Mouse (Mus musculus) thymus, postnatal 25 days (tissue): ENCODE data around the gene Mob1a.
A peak's percentile ranks its signal among the peaks of the same experiment; 100 is the strongest.
"Not testable (repeated sequence)": the region's sequence is repeated elsewhere in the genome, so short reads cannot be mapped to it uniquely, and the experiment has no call there.

Experiments used
- DNase-seq: peaks from one replicate; pipeline ENCODE4 v3.0.0; 2022

Mob1a gene

DNA sequence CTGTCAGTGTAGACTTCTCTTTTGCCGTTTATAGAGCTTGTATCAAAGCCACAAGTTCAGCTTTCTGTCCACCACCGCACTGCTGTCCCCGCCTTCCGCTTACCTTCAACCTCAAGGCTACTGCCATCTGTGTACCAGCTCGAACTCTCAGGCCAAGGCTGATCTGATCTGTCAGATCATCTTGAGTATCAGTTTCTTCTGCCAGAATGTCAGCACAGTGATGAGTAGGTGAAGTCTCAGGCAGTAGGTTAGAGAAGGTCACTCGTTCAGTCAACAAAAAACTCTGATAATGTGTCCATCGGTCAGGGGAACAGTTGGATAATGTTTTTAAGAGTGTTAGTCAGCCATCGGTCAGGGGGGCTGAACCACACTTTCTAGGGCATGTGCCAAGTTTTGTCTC lies 19.5 kb downstream of the Mob1a start:
- DNase-seq: not testable (repeated sequence)

DNA sequence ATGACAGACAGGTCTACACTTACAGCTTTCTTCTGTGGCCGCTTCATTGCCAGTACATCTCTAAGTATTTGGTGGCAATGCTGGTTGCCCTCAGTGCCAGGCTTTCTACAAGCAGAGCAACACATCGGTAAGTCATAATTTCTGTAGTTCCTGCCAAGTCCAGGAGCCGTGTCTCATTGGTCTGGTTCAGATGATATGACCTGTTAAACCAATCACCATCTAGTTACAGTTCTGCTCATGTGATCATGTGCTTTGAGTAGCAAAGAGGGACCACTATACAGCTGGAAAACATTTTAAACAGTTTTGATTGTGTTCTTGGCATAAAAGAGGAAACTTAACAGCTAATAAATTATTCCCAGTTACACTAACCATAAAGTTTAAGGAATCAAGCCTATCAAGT lies 22.1 kb downstream of the Mob1a start:
- no peak for DNase-seq

DNA sequence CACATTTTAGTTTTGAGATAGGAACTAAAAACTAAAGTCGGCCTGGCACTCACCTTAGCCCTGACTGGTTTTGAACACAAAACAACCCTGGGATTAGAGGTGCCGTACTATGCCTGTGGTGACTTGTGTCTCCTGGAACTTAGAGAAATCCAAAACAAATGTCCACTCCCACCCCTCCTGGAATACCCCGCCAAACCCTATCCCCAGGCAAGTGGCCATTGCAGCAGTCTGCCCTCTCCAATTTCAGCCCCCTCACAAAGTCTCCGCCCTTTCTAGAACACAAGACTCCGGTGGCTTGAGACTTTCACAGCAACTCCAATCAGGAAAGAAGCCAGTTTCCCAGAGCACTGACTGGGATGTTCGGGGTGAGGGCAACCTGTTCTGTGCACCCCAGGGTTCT lies 23.1 kb downstream of the Mob1a start, which contains the start of gene Bola3:
Gene Bola3 (plus strand): TSS at position 275 of the 400 bp plus-strand sequence.
- DNase-seq: no peak

DNA sequence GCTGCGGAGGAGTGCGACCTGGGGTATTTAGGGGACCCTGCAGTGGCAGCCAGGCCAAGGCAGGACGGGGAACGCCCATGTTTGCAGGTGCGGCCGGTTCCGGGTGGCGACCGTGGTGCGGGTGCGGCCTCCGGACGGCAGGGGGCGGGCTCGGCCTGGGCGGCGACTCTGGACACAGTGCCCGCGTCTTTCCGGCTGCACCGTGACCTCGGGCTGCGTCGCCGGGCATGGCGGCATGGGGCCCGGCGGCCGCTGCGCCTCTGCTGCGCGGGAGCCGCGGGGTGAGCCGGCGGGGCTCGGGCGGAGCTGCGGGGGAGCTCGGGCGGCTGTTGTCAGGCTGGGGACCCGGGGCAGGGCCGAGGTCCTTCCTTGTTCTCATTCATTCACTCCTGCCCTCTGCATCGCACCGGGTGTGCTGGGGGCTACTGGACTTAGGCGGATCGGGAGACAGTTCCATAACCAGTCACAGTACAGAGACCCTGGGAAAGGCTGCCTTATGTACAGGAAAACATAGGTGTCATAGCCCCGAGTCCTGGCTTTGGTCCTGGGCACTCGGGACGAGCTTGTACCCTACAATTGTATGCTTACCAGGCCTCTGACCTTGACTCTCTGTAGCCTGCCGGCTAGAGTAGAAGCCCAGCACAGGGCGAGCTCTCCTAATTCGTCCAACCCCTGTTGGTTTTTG lies 23.6 kb downstream of the Mob1a start:
- peak; percentile 96 for DNase-seq

GRCm38 (mm10) chr6:83350172-83350571 lies 24.4 kb downstream of the Mob1a start:
- DNase-seq: no peak

GRCm38 (mm10) chr6:83350851-83351405 lies 25.1 kb downstream of the Mob1a start:
- DNase-seq: no peak

DNA sequence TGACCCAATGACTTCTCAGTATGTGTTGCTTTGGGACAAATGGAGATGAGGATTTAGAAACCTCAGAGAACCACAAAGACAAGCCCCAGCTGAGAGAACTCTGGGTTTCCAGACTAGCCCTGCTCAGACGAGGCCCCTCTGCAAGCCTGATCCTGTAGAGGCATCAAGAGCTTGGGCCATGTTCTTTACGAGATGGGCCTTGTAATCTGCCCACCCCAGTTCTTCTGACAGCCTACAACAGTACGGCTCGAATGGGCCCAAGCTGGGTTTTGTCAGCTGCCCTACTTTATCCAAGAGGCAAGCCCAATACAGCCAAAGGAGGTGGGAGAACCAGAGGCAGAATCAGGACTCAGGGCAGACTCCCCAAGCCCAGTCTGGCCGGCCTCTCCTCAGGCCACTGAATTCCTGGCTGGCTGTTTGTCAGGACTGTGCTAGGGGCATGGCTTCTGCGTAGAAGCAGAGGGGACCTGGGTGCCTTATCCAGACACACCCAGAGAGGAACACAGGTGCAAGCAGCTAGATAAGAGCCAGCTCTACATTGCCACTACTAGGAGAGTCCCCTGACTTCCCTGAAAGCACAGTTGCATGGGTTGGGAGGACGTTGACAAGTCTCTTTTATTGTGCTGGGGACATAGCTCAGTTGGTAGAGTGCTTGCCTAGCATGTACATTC lies 25.8 kb downstream of the Mob1a start:
- no peak for DNase-seq

DNA sequence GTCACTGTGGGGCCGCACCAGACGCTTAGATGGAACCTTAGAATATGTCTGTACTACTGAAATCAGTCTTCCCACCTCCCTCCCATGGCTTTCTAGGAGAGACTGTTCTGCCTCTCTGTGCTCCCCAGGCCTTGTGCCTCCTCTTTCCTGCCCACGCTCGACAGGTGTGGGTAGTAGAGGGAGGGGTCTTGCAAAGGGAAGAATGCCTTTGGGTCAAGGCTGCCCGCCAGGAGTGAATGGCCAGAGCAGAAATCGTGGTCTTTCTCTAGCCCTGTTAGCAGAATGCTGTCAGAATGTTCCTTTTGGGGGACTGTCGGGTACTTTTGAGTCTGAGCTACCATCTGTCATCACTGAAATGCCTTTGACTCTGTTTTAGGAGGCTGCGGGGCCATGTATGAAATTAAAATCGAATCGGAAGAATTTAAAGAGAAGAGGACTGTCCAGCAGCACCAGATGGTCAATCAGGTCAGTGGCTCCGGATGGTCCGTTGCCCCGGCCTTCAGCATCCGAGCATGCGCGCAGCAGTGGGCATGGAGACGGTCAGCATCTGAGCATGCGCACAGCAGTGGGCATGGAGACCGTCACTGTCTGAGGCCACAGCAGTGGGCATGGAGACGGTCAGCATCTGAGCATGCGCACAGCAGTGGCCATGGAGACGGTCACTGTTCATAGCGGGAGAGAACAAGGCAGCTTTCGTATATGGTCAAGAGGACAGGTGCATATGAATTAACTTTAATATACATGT lies 27.0 kb downstream of the Mob1a start:
- no peak for DNase-seq

DNA sequence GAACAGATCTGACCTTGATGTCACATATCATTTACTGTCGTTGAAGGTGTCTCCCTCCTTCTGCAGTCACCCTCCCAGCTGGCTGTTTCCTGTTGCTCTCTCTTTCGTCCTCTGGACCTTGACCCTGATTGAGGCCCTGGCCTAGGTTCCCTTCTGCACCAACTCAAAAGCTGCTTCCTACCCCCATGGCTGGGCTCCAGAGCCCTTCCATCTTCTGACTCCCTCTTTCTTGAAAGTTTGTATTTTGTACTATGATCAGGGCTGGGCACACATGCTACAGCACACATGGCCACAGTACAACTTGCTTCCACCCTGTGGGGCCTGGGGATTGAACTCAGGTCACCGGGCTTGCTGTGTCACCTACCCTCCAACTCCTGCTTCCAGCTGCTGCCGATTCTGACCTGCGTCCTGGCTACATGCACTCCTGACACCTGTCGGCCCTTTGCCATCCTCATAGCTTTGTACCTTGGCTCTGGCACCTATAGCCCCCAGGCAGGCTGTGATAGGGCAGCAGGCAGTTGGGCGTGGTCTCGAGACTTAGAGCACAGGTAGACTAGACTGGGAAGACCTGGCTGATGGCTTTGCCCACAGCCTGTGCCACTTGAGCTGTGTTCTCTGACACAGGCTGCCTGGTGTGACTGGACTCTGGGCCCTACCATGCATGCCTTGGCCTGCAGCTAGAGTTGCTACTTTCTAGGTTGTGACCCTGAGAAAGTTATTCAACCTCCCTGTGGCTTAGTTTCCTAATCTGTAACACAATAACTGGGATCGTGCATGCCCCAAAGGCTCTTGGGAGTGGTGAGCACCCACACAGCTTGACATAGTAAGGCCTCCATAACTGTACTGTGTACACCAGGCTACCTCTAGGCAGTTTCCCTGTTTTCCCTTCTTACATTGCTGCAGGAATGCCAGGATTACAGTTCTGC lies 29.3 kb downstream of the Mob1a start:
- DNase-seq: no peak

GRCm38 (mm10) chr6:83356569-83357138 lies 30.8 kb downstream of the Mob1a start:
- peak; percentile 85 for DNase-seq

GRCm38 (mm10) chr6:83357436-83357835 lies 31.6 kb downstream of the Mob1a start:
- no peak for DNase-seq

DNA sequence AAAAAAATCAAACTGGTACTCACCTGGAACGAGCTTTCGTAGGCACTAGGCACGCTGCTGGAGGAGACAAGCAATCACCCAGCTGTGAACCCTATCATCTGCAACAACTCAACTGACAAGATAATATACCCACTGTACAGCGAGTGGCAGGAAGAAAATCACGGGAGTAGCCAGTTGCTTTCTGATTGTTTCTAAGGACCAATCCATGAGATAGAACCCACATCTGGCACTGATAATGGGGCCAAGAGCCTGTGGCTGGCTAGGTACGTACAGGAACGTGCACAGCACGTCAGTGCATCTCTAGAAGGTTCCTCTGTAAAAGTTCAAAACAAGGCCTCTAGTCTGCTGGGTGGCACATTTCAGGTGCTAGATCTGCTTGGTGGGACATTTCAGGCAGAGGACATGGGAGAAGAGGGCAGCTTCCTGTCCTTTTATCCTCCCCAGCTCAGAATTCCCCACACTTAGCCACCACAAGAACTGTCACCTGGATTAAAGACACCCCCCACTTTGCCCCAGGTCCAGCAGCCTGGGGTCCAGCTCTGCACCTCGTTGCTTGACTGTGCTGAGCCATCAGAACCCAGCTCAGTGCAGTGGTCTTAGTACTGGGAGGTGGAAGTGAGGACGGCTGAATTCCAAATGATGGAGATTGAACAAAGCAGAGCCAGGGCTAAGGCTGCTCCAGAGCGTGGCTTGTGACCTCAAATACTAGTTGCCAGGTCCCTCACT lies 35.9 kb downstream of the Mob1a start:
- no peak for DNase-seq

- DNase-seq: no peak
These were observed 37.3 kb downstream of the Mob1a start for GRCm38 (mm10) chr6:83363075-83363474.

GRCm38 (mm10) chr6:83370316-83370965 lies 44.6 kb downstream of the Mob1a start:
- DNase-seq: no peak

- DNase-seq: no peak
These were observed 45.5 kb downstream of the Mob1a start for GRCm38 (mm10) chr6:83371350-83371749.

DNA sequence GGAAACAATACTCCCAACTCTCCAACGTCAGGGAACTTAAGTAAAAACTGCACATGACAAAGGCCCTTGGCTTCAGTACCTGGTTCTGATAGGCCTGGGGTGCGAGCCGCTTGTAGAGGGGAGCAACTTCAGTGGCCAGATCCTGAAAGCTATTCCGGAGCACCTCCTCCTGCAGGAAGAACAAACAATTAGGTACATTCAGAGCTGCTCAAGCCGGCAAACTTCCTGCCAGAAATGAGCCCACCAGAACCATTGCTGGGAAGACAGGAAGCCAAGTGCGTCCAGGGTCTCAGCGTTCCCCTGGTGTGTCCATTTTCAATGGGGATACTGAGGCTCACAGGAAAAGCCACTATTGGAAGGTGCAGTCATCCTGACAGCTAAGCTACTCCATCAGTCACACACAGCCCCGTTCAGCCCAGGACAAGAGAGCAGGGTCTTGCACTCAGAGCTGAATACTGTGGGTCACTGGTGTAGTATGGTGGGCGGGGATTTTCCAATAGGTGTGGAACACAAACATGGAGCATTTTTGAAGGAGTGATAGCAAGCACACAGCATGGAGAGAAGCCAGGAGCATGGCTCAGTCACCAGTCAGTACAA lies 48.0 kb downstream of the Mob1a start:
- no peak for DNase-seq

DNA sequence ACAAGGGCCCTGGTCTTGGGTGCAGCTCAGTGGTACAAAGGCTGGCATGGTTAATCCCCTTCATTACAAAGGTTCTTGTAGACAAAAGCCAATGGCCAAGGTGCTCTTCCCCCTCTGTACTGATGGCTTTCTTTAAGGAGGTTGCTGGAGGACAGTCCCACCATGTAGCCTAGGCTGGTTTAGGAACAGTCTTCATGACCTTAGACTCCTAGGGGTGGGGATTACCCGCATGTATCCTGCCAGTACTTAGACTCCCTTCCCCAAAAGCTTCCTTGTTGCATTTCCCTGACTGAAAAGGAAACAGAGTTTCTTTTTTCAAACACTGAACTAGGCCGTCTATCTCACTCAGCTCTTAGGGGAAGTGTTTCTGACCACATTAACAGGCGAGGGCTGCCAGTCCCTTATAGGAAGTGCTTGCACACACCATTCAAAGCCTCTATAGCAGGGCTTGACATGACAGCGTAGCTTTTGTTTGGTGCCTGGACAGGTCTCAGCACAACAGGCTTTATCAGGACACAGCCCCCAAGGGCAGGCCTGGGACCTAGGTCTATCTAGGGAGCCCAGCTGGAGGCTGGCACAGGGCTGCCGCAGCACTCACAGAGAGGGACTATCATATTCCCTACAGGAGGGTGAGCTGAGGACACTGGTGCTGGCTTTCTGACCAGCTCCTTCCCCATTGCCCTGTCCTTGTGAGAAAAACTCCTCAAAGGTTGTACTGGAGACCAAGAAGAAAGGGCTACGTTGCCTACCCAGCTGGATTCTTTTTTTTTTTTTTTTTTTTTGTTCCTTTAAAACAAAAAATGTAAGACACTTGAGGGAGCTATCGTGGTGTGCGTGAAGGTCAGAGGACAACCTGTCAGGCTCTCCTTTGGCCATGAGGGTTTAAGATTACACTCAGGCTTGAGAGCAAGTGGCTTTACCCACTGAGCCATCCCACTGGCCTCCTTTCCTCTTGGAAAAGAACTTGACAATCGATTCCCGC lies 56.0 kb downstream of the Mob1a start:
- DNase-seq: peak; percentile 26

- DNase-seq: no peak
These were observed 59.8 kb downstream of the Mob1a start for GRCm38 (mm10) chr6:83385569-83386090.
